Mouse (Mus musculus) lung, postnatal 4 days (tissue): ENCODE measurements around the gene Gnptab.
"Not testable (repeated sequence)": the region's sequence is repeated elsewhere in the genome, so short reads cannot be mapped to it uniquely, and the experiment has no call there.

Experiments used
- DNase-seq, 2 experiments: peaks; one replicate each; pipeline ENCODE4 v3.0.0; 2021

Gnptab gene

GRCm38 (mm10) chr10:88379013-88379885 lies at the start of gene Gnptab, which contains the start of gene Dram1:
Gnptab (plus strand) TSS chr10:88379132.
Dram1 (minus strand) TSS chr10:88379080.
- peak; percentile 92 to 93 for DNase-seq

- DNase-seq: no peak
Measured at GRCm38 (mm10) chr10:88330695-88331094, 48.2 kb upstream of the Gnptab start.

GRCm38 (mm10) chr10:88340660-88341059 lies 38.3 kb upstream of the Gnptab start:
- no peak for DNase-seq

- DNase-seq: no peak
Measured at GRCm38 (mm10) chr10:88341368-88341767, 37.6 kb upstream of the Gnptab start.

- no peak for DNase-seq
Measured at GRCm38 (mm10) chr10:88345899-88346401, 33.0 kb upstream of the Gnptab start.

- no peak for DNase-seq
Measured at GRCm38 (mm10) chr10:88346454-88347245, 32.3 kb upstream of the Gnptab start.

GRCm38 (mm10) chr10:88349800-88350199 lies 29.1 kb upstream of the Gnptab start:
- peak; percentile 54 to 62 for DNase-seq

- DNase-seq: peak in 1 of 2 experiments; percentile 38
Measured at GRCm38 (mm10) chr10:88350687-88351086, 28.2 kb upstream of the Gnptab start.

GRCm38 (mm10) chr10:88351411-88352103 lies 27.4 kb upstream of the Gnptab start:
- no peak for DNase-seq

GRCm38 (mm10) chr10:88352549-88352948 lies 26.4 kb upstream of the Gnptab start:
- DNase-seq: no peak

GRCm38 (mm10) chr10:88354599-88354998 lies 24.3 kb upstream of the Gnptab start:
- DNase-seq: no peak

- DNase-seq: no peak
Measured at GRCm38 (mm10) chr10:88356114-88356982, 22.6 kb upstream of the Gnptab start.

GRCm38 (mm10) chr10:88356983-88357559 lies 21.9 kb upstream of the Gnptab start:
- DNase-seq: peak; percentile 87 to 89

GRCm38 (mm10) chr10:88362218-88362617 lies 16.7 kb upstream of the Gnptab start:
- no peak for DNase-seq

GRCm38 (mm10) chr10:88364221-88364620 lies 14.7 kb upstream of the Gnptab start:
- no peak for DNase-seq

- no peak for DNase-seq
Measured at GRCm38 (mm10) chr10:88369233-88369632, 9.7 kb upstream of the Gnptab start.

GRCm38 (mm10) chr10:88371793-88372192 lies 7.1 kb upstream of the Gnptab start:
- DNase-seq: no peak

GRCm38 (mm10) chr10:88372436-88372835 lies 6.5 kb upstream of the Gnptab start:
- DNase-seq: no peak

GRCm38 (mm10) chr10:88372945-88373344 lies 6.0 kb upstream of the Gnptab start:
- DNase-seq: not testable (repeated sequence)

GRCm38 (mm10) chr10:88374984-88375383 lies 3.9 kb upstream of the Gnptab start:
- no peak for DNase-seq

GRCm38 (mm10) chr10:88376770-88377169 lies 2.2 kb upstream of the Gnptab start:
- peak; percentile 78 to 92 for DNase-seq
